Mouse (Mus musculus) intestine, postnatal 0 days (tissue): ENCODE data around the gene Pitpnm2. TPM values are rescaled to one million over a fixed set of nuclear protein-coding genes. Genes with fewer than 3 reads are reported as not detected.

Experiments
- ATAC-seq: fragments of 200-750 bp; cut with Nextera tagmentation; 2 replicates; pipeline ENCODE4 v1.8.0; 2017; ENCODE audit warnings: mild to moderate bottlenecking, moderate TSS enrichment, moderate library complexity
- H3K27ac ChIP-seq: fragments of 300-500 bp; sonication (generic); 2 replicates; pipeline ENCODE4 v1.5.1; 2014; ENCODE audit warnings: mild to moderate bottlenecking, low read depth, low read length, moderate library complexity
- H3K27me3 ChIP-seq: fragments of 300-500 bp; sonication (generic); replicated peaks from 2 replicates; pipeline ENCODE4 v1.6.1; 2014; ENCODE audit warnings: low read length, mixed read lengths; ENCODE audit not compliant: control insufficient read depth, insufficient read depth
- H3K36me3 ChIP-seq: fragments of 300-500 bp; sonication (generic); 2 replicates; pipeline ENCODE4 v1.6.1; 2014; ENCODE audit warnings: mild to moderate bottlenecking, moderate library complexity; ENCODE audit not compliant: control insufficient read depth, insufficient read depth
- H3K4me1 ChIP-seq: fragments of 300-500 bp; sonication (generic); replicated peaks from 2 replicates; pipeline ENCODE4 v1.6.1; 2014; ENCODE audit warnings: antibody characterized with exemption, low read length, mixed read lengths; ENCODE audit not compliant: control insufficient read depth, insufficient read depth
- H3K4me2 ChIP-seq: fragments of 300-500 bp; sonication (generic); replicated peaks from 2 replicates; pipeline ENCODE4 v1.6.1; 2014; ENCODE audit warnings: low read depth, mild to moderate bottlenecking, moderate library complexity
- H3K4me3 ChIP-seq: fragments of 300-500 bp; sonication (generic); 2 replicates; pipeline ENCODE4 v1.5.1; 2014; ENCODE audit warnings: low read depth, low read length
- H3K9ac ChIP-seq: fragments of 300-500 bp; sonication (generic); 2 replicates; pipeline ENCODE4 v1.6.1; 2014; ENCODE audit warnings: mild to moderate bottlenecking, low read depth, low read length
- H3K9me3 ChIP-seq: fragments of 300-500 bp; sonication (generic); 2 replicates; pipeline ENCODE4 v1.6.1; 2016; ENCODE audit warnings: mixed run types; ENCODE audit not compliant: control insufficient read depth
- CTCF ChIP-seq: sonication (generic); IDR thresholded peaks from 2 replicates; pipeline ENCODE4 v1.5.1; 2016; ENCODE audit warnings: low read depth, mild to moderate bottlenecking, control low read depth, antibody characterized with exemption, moderate library complexity
- WGBS: fragments of 180-500 bp; shearing (Covaris S2); extraction: QIAGEN DNeasy Blood & Tissue Kit; methylation state at CpG from one replicate; pipeline ENCODE4 v1.1.7; 2014; 5-methylcytosine and 5-hydroxymethylcytosine counted together
- polyA plus RNA-seq: library from polyadenylated mRNA; unstranded; fragments of >200 nt; fragmentation: Nextera tagmentation; extraction: Ambion mirVana; gene quantifications from 2 replicates; pipeline ENCODE4 v1.2.1, GENCODE M21; 2015

Pitpnm2 gene
- polyA plus RNA-seq, 1 experiment from 2014 or later: 1.5 TPM

DNA sequence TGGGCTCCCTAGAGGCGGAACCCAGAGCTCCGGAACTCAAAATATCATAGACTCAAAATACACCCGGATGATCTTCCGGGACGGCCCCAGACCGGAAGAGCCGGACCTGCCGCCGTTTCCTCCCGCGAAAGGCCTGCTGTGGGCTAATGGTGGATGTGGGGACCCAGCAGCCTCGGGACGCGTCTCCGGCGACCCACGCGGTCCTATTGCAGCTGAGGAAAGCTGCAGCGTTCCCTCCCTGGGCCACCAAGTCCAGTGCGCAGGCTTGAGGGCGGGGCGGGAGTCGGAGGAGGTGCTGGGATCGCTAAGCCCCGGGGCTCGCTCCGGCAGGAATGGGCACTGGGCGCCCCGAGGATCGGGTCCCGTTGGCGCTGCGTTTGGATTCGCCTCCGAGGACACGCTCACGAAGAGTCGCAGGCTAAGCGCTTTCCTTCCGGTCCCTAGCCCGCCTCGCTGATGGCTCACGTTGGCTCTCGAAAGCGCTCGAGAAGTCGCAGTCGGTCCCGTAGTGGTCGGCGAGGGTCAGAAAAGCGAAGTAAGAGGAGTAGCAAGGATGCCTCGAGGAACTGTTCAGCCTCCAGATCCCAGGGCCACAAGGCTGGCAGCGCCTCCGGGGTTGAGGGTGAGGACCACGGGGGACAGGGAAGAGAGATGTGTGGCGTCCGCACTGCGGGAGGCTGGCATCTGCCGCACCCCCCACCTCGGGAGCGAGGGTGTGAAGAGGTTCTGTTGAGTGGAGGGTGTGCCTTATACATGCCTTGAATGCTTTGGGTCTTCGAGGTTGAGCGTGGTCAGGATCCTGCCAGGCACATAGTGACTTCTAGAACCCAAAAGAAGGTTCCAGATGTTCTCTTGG, 133.3 kb downstream of the Pitpnm2 start, which contains the start of gene Arl6ip4:
Gene Arl6ip4 (plus strand): TSS at position 100 of the 856 bp plus-strand sequence.
- peak within 1 kb of the TSS; percentile 96 for H3K4me2 ChIP-seq
- H3K36me3 ChIP-seq: peaks cover 47% of the 10 kb centered on the region
- peak within 1 kb of the TSS; percentile 81; the same call in 1 of the 2 replicates for H3K27ac ChIP-seq
- peak within 1 kb of the TSS; percentile 99 for H3K4me3 ChIP-seq
- H3K4me1 ChIP-seq: peaks cover 6% of the 10 kb centered on the region; the same call in 1 of the 2 replicates
- no peaks in the 10 kb centered on the region for H3K27me3 ChIP-seq
- no peaks in the 10 kb centered on the region for H3K9me3 ChIP-seq
- no peak for TF ChIP-seq CTCF
- under 1% methylated on average over 64 of the region's 64 CpGs for WGBS
- no peak for ATAC-seq
- H3K9ac ChIP-seq: peak within 1 kb of the TSS; percentile 95

DNA sequence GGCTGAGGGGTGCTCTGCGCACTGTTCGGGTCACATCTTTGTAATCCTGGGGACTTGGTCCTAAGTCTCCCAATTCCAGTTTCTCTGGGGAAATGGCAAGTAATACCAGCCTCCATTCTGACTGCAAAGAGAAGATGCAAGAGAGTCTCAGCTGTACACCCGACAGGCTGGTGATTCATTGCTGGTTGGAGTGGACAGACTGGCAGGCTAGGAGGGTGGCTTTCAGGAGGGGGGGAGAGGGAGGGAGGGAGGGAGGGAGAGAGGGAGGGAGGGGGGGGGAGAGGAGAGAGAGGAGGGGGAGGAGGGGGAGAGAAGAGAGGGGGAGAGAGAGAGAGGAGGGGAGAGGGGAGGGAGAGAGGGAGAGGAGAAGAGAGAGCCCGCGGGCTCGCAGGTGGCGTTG, 134.0 kb downstream of the Pitpnm2 start:
- Histone ChIP-seq H3K9me3 (no peaks in the 10 kb centered on the region), H3K4me1 (peaks cover 6% of the 10 kb centered on the region; the same call in 1 of the 2 replicates), H3K27ac (peak overlapping the region; percentile 81; the same call in 1 of the 2 replicates), H3K27me3 (no peaks in the 10 kb centered on the region), H3K4me2 (peak overlapping the region; percentile 96), H3K36me3 (peaks cover 42% of the 10 kb centered on the region), H3K4me3 (peak overlapping the region; percentile 99), H3K9ac (peak overlapping the region; percentile 95)
- ATAC-seq: no peak
- TF ChIP-seq CTCF: no peak
- WGBS: 21% methylated on average over 7 of the region's 7 CpGs

GRCm38 (mm10) chr5:124114276-124115025, 135.1 kb downstream of the Pitpnm2 start:
- no peak for ATAC-seq
- H3K36me3 ChIP-seq: peaks cover 32% of the 10 kb centered on the region
- no peak for TF ChIP-seq CTCF
- H3K9ac ChIP-seq: no peak overlapping the region
- no peaks in the 10 kb centered on the region for H3K27me3 ChIP-seq
- H3K9me3 ChIP-seq: no peaks in the 10 kb centered on the region
- peaks cover 6% of the 10 kb centered on the region; the same call in 1 of the 2 replicates for H3K4me1 ChIP-seq
- 93% methylated on average over 24 of the region's 24 CpGs for WGBS
- no peak overlapping the region for H3K4me2 ChIP-seq
- H3K27ac ChIP-seq: no peak overlapping the region
- no peak overlapping the region for H3K4me3 ChIP-seq

DNA sequence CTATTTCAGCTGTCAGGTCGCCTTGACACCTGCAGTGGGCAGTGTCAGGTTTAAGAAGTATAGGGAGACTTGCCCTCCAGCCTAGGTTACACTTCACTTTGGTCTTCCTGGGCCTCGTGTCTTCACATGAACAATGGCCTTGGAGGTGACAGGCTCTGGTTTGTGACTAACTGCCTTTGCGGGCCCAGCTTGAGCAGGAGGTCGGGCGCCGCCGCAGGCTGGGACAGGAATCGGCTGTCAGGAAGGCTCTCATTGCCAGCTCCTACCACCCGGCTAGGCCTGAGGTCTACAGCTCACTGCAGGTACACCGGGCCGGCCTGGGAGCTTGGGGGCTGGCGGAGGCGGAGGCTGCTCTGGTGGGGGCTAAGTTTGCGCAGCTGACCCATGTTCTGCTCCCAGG, 136.5 kb downstream of the Pitpnm2 start:
- WGBS: 19% methylated on average over 14 of the region's 14 CpGs

GRCm38 (mm10) chr5:124112531-124112930, 137.0 kb downstream of the Pitpnm2 start:
- WGBS: 3% methylated on average over 18 of the region's 18 CpGs
- peaks cover 6% of the 10 kb centered on the region; the same call in 1 of the 2 replicates for H3K4me1 ChIP-seq
- peak; percentile 1; the same call in 1 of the 2 replicates for ATAC-seq
- H3K27ac ChIP-seq: peak overlapping the region; percentile 83
- no peaks in the 10 kb centered on the region for H3K27me3 ChIP-seq
- TF ChIP-seq CTCF: no peak
- peak overlapping the region; percentile 79 for H3K4me3 ChIP-seq
- peaks cover 15% of the 10 kb centered on the region; the same call in 1 of the 2 replicates for H3K36me3 ChIP-seq
- H3K9ac ChIP-seq: peak overlapping the region; percentile 61
- no peaks in the 10 kb centered on the region for H3K9me3 ChIP-seq
- peak overlapping the region; percentile 91 for H3K4me2 ChIP-seq

More for the DNA sequence above, 136.5 kb downstream of the Pitpnm2 start:
- H3K9me3 ChIP-seq: no peaks in the 10 kb centered on the region
- H3K27me3 ChIP-seq: no peaks in the 10 kb centered on the region
- H3K4me1 ChIP-seq: peaks cover 6% of the 10 kb centered on the region; the same call in 1 of the 2 replicates
- H3K36me3 ChIP-seq: peaks cover 20% of the 10 kb centered on the region; the same call in 1 of the 2 replicates
- peak overlapping the region; percentile 83 for H3K27ac ChIP-seq
- peak overlapping the region; percentile 79 for H3K4me3 ChIP-seq
- H3K4me2 ChIP-seq: peak overlapping the region; percentile 91
- TF ChIP-seq CTCF: peak; percentile 75
- no peak for ATAC-seq
- peak overlapping the region; percentile 61 for H3K9ac ChIP-seq
